Mouse (Mus musculus) ES-Bruce4 (cell line): ENCODE data around the gene Hoxc6. TPM values are rescaled to one million over a fixed set of nuclear protein-coding genes. Genes with fewer than 3 reads are reported as not detected.

Experiments
- H3K27ac ChIP-seq: 2 replicates; pipeline ENCODE4 v1.5.1; 2012; ENCODE audit warnings: low read length, inconsistent platforms; ENCODE audit not compliant: insufficient read depth
- H3K27me3 ChIP-seq: 2 replicates; pipeline ENCODE4 v1.6.1; 2012; ENCODE audit warnings: mild to moderate bottlenecking, low read length, inconsistent platforms; ENCODE audit not compliant: control insufficient read depth, poor library complexity, insufficient read depth, severe bottlenecking
- H3K36me3 ChIP-seq: 2 replicates; pipeline ENCODE4 v1.6.1; 2012; ENCODE audit warnings: inconsistent platforms, mild to moderate bottlenecking, low read length, moderate library complexity; ENCODE audit not compliant: control insufficient read depth, poor library complexity, insufficient read depth, severe bottlenecking
- H3K4me1 ChIP-seq: one replicate; pipeline ENCODE4 v1.8.1; 2011; ENCODE audit warnings: low read length; ENCODE audit not compliant: control insufficient read depth, insufficient read depth
- H3K4me3 ChIP-seq: 2 replicates; pipeline ENCODE4 v1.5.1; 2011; ENCODE audit warnings: low read depth, mild to moderate bottlenecking, low read length
- H3K9ac ChIP-seq: 2 replicates; pipeline ENCODE4 v1.6.1; 2012; ENCODE audit warnings: low read depth, mild to moderate bottlenecking, inconsistent platforms; ENCODE audit not compliant: poor library complexity, severe bottlenecking
- H3K9me3 ChIP-seq: replicated peaks from 2 replicates; pipeline ENCODE4 v1.6.1; 2012; ENCODE audit warnings: mild to moderate bottlenecking, low read length, inconsistent platforms; ENCODE audit not compliant: control insufficient read depth, poor library complexity, insufficient read depth, severe bottlenecking
- CTCF ChIP-seq: IDR thresholded peaks from one replicate; pipeline ENCODE4 v1.8.1; 2011; ENCODE audit warnings: low read depth, low read length
- EP300 ChIP-seq: IDR thresholded peaks from 2 replicates; pipeline ENCODE4 v1.6.1; 2011; ENCODE audit warnings: low read depth, low read length; ENCODE audit not compliant: insufficient read depth
- POLR2A ChIP-seq: IDR thresholded peaks from one replicate; pipeline ENCODE4 v1.8.1; 2011; ENCODE audit warnings: low read length; ENCODE audit not compliant: insufficient read depth
- polyA plus RNA-seq: library from polyadenylated mRNA; stranded (reverse); fragments of >200 nt; gene quantifications from 2 replicates; pipeline ENCODE4 v1.2.4, GENCODE M21; 2011; ENCODE audit warnings: low read depth; ENCODE audit not compliant: missing spikeins, insufficient read depth, insufficient read length

Hoxc6 gene
- polyA plus RNA-seq, 1 experiment = 1.3 TPM

DNA sequence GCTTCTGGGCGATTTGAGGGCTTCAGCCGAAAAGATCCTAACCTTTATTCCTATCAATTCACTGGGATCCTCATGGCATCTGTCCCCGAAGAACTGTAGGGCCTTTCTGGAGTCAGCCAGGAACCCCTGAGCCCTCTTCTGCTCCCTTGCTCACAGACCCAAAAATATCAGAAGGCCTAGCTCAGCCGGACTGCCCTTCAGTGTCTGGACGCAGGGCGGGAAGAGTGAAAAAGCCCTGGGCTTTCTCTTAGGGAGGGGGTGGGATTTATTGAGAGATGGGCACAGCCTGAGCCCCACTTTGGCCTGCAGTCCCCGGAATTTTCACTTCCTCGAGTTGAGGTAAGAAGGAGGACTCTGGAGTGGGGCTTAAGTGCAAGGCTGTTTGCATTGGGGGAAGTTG is 34.8 kb upstream of the Hoxc6 start:
- peaks cover 46% of the 10 kb centered on the region for H3K27me3 ChIP-seq
- no peaks in the 10 kb centered on the region for H3K36me3 ChIP-seq
- H3K9me3 ChIP-seq = no peaks in the 10 kb centered on the region
- H3K27ac ChIP-seq = no peak overlapping the region
- H3K4me1 ChIP-seq = no peaks in the 10 kb centered on the region
- no peak for TF ChIP-seq POLR2A
- no peak for TF ChIP-seq EP300
- TF ChIP-seq CTCF = no peak
- H3K9ac ChIP-seq = no peak overlapping the region
- no peak overlapping the region for H3K4me3 ChIP-seq

DNA sequence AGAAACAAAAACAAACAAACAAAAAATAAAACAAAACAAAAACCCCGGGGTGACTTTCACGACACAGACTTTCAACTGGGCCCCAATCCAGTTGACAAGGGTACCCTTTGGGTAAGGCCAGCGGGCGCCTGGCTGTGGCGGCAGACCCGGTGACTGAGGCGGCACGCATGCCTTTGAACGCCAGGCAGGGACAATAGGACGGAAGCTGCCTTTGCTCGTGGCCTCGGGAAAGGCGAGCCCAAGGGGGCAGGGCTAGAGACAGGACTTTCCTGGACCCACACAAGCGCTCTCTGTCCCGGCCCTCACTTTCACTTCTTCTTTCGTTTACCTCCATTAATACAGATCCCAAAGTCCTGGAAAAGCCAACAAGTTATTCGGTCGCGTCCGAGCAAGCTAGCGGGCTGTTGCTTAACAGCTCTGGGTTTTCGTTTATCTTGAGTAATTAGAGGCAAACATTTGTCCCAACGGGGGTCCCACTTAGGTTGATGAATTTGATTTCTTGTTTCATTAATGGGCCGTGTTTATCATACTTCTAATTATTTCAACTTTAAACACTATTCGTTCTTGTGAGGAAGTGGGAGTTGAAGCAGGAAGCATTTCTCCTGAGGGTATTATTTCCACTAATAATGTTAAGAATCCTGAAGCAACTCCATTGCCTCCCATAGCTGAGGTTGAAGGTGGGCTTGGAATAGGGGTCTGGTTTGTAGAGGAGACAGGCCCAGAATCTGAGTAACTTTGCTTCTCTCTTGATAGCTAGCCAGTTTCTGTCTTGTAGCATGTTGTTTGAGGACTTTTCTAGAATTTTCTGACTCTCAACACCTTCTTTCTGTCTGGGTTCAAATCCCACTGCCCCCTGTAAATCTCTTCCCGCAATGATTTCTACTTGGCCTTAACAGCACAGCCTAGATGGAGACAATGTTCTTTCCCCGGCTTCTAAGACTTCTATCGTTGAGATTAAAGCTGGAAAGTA is 34.1 kb upstream of the Hoxc6 start:
- no peak overlapping the region for H3K27ac ChIP-seq

DNA sequence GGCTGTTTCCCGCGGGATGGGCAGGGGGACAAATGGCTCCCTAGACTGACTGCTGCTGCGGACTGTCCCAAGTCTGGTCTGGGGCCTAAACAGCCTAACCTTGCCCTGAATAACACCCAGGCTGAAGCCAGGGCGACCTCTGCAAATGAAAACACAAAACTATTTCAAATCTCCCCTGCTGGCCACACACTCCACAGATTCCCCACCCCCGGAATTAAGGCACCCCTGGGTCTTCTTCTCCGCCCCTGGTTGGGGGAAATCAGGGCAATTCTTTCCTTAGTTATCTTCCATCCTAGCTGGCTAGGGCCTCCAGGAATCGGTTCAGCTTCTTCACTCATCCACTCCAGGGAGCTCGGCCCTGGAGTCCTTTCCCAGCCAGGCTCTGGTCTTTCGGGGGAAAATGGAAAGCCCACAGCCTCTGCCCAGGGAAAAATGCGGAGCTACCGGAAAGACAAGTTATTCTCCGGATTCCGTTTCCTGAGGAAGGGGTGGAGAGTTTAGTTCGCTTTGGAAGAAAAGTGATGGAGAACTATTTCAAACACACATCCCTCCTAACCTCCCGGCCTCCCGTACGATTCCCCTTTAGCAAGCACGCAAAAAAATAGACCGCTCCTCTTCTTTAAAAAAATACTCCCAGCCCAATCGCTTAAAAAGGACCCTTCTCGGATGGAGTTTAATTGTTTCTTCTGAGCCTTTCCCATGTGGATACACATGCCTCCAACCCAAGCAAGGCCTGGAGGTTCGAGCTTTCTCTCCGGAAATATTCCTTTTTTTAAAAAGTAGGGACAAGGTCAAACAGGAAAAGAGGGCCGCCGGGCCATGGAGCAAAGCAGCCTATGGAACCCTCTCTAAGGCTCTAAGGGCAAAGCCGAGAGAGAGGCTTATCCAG is 32.8 kb upstream of the Hoxc6 start:
- Histone ChIP-seq H3K9me3 (no peaks in the 10 kb centered on the region), H3K4me3 (no peak overlapping the region), H3K36me3 (no peaks in the 10 kb centered on the region), H3K9ac (no peak overlapping the region), H3K4me1 (no peaks in the 10 kb centered on the region), H3K27ac (no peak overlapping the region), H3K27me3 (peaks cover 48% of the 10 kb centered on the region)
- TF ChIP-seq EP300 = no peak
- no peak for TF ChIP-seq CTCF
- no peak for TF ChIP-seq POLR2A

More for the DNA sequence above, 34.1 kb upstream of the Hoxc6 start:
- H3K27me3 ChIP-seq = peaks cover 51% of the 10 kb centered on the region
- no peak overlapping the region for H3K4me3 ChIP-seq
- no peaks in the 10 kb centered on the region for H3K36me3 ChIP-seq
- no peak overlapping the region for H3K9ac ChIP-seq
- no peak for TF ChIP-seq CTCF
- no peak for TF ChIP-seq POLR2A
- TF ChIP-seq EP300 = no peak
- no peaks in the 10 kb centered on the region for H3K4me1 ChIP-seq
- no peaks in the 10 kb centered on the region for H3K9me3 ChIP-seq

DNA sequence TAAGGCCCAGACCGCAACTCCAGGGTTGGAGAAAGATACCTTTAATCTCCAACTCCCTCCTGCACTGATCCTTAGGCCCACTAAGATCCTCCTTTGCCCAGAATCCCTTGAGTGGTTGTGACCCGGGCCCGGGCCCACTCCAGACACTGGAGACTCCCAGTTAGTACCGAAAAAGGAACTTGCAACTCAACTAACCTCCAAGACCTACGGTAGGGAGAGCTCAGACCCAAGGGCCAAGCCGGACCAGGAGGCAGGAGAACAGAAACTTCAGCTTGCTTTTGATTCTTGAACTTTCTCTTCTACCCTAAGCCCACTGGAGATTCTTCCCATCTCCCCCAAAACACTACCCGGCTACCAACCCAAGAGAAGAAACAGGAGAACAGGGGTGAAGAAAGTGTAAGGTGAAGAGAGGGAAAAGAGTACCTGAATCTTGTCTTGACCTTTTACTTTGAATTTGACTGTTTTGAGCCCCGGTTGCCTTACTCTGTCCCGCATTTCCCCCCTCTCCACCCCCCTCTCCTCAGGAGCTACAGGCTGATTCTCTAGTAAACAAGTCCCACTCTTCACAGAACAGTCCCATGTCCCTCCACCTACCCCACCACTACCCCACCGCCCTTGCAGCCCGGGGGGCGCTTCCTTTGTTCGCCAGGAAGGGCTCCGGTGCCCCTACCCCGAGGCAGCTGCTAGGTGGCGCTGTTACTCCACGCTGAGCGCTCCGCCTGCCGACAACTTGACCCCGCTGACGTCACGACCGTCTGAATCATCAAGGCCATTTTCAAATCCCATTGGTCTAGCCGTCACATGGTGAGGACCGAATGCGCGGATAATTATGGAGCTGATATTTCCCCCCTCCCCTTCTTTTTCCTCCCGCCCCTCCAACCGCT is 31.9 kb upstream of the Hoxc6 start:
- no peaks in the 10 kb centered on the region for H3K4me1 ChIP-seq
- H3K27me3 ChIP-seq = peaks cover 48% of the 10 kb centered on the region
- TF ChIP-seq EP300 (0 out of 2 replicates have a peak, but pooled peaks have one; percentile 41), CTCF (peak; percentile 89), POLR2A (no peak)
- no peaks in the 10 kb centered on the region for H3K9me3 ChIP-seq
- no peak overlapping the region for H3K9ac ChIP-seq
- H3K4me3 ChIP-seq = no peak overlapping the region
- H3K36me3 ChIP-seq = no peaks in the 10 kb centered on the region
- no peak overlapping the region for H3K27ac ChIP-seq

DNA sequence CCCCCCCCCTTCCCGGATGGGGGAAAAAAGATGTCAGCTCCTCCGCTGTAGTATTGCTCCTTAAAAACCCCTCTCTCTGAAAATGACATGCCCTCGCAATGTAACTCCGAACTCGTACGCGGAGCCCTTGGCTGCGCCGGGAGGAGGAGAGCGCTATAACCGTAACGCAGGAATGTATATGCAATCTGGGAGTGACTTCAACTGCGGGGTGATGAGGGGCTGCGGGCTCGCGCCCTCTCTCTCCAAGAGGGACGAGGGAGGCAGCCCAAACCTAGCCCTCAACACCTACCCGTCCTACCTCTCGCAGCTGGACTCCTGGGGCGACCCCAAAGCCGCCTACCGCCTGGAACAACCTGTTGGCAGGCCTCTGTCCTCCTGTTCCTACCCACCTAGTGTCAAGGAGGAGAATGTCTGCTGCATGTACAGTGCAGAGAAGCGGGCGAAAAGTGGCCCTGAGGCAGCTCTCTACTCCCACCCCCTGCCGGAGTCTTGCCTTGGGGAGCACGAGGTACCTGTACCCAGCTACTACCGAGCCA is 31.2 kb upstream of the Hoxc6 start, which contains the start of gene Hoxc10:
Gene Hoxc10 (plus strand): TSS at position 21 of the 536 bp plus-strand sequence.
- no peaks in the 10 kb centered on the region for H3K9me3 ChIP-seq
- H3K27ac ChIP-seq = no peak within 1 kb of the TSS
- H3K4me3 ChIP-seq = peak within 1 kb of the TSS; percentile 44
- no peak within 1 kb of the TSS for H3K9ac ChIP-seq
- no peaks in the 10 kb centered on the region for H3K4me1 ChIP-seq
- no peak for TF ChIP-seq POLR2A
- TF ChIP-seq EP300 = no peak
- no peak for TF ChIP-seq CTCF
- no peaks in the 10 kb centered on the region for H3K36me3 ChIP-seq
- peaks cover 43% of the 10 kb centered on the region for H3K27me3 ChIP-seq
